Mouse (Mus musculus) thymus, adult 2 months (tissue): Measurements from ENCODE around the gene Wars. TPM values are rescaled to one million over a fixed set of nuclear protein-coding genes. Genes with fewer than 3 reads are reported as not detected.
A peak's percentile ranks its signal among the peaks of the same experiment; 100 is the strongest.
"Not testable (repeated sequence)": the region's sequence is repeated elsewhere in the genome, so short reads cannot be mapped to it uniquely, and the experiment has no call there.

Experiments used
- DNase-seq: peaks from one replicate; pipeline ENCODE4 v3.0.0; 2021
- H3K27ac ChIP-seq: fragments of 200-500 bp; 2 replicates; pipeline ENCODE4 v1.5.1; 2012; ENCODE audit warnings: low read length, control low read depth; ENCODE audit not compliant: control insufficient read depth, insufficient read depth
- H3K27me3 ChIP-seq: fragments of 200-500 bp; 2 replicates; pipeline ENCODE4 v1.6.1; 2012; ENCODE audit warnings: mild to moderate bottlenecking, low read length, moderate library complexity, mixed read lengths; ENCODE audit not compliant: control insufficient read depth, insufficient read depth
- H3K36me3 ChIP-seq: fragments of 200-500 bp; 2 replicates; pipeline ENCODE4 v1.6.1; 2012; ENCODE audit warnings: mild to moderate bottlenecking, low read length, moderate library complexity; ENCODE audit not compliant: control insufficient read depth, insufficient read depth
- H3K4me1 ChIP-seq: fragments of 200-500 bp; replicated peaks from 2 replicates; pipeline ENCODE4 v1.6.1; 2012; ENCODE audit warnings: low read length; ENCODE audit not compliant: control insufficient read depth, insufficient read depth
- H3K4me3 ChIP-seq: fragments of 200-500 bp; 2 replicates; pipeline ENCODE4 v1.5.1; 2012; ENCODE audit warnings: mild to moderate bottlenecking, low read length, control low read depth, moderate library complexity; ENCODE audit not compliant: control insufficient read depth, insufficient read depth
- CTCF ChIP-seq: fragments of 200-500 bp; IDR thresholded peaks from 2 replicates; pipeline ENCODE4 v1.5.1; 2012; ENCODE audit warnings: mild to moderate bottlenecking, control low read depth, low read length, moderate library complexity, borderline replicate concordance; ENCODE audit not compliant: control insufficient read depth, poor library complexity, insufficient read depth; ENCODE audit errors: extremely low read depth
- POLR2A ChIP-seq: fragments of 200-500 bp; IDR thresholded peaks from 2 replicates; pipeline ENCODE4 v1.6.1; 2012; ENCODE audit warnings: mild to moderate bottlenecking, low read length, control low read depth, moderate library complexity; ENCODE audit not compliant: control insufficient read depth, poor library complexity, insufficient read depth; ENCODE audit errors: extremely low read depth
- WGBS: fragments of 180-500 bp; shearing (Covaris S2); methylation state at CpG from one replicate; pipeline ENCODE4 v1.1.7; 2018; 5-methylcytosine and 5-hydroxymethylcytosine counted together
- polyA plus RNA-seq: library from polyadenylated mRNA; depleted of rRNA; stranded (reverse); fragments of >200 nt; gene quantifications from 2 replicates; pipeline ENCODE4 v1.2.3, GENCODE M21; 2012

Wars gene
- polyA plus RNA-seq, 1 experiment: 71.3 TPM

DNA sequence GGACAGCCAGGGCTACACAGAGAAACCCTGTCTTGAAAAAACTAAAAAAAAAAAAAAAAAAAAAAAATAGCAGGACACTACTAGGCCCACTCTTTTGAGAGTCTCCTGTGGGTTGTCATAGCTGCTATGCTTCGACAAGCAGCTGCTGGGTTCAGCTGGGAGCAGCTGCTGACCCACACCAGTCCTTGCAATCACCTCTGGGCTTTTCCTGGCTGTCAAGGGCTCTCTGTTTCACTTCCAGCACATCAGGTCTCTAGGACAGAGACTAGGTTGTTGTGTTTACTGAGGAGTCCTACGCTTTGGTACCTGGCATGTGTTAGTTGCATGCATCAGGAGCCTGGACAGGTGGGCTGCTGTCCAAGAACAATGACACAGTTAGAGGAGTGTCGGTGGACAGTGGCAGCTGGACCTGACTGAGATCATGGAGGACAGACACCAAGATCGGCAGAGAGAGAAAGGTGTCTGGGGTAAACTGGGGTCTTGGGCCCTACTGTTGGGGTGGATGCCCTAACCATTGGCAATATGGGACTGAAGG, 44.4 kb downstream of the Wars start:
- WGBS: 95% methylated on average over 4 of the region's 4 CpGs
- Histone ChIP-seq H3K4me1 (0 out of 2 replicates have a peak, but pooled peaks cover 4% of the 10 kb centered on the region), H3K4me3 (no peak overlapping the region), H3K36me3 (no peaks in the 10 kb centered on the region), H3K27me3 (no peaks in the 10 kb centered on the region), H3K27ac (no peak overlapping the region)
- no peak for DNase-seq
- no peak for TF ChIP-seq POLR2A
- TF ChIP-seq CTCF: no peak

DNA sequence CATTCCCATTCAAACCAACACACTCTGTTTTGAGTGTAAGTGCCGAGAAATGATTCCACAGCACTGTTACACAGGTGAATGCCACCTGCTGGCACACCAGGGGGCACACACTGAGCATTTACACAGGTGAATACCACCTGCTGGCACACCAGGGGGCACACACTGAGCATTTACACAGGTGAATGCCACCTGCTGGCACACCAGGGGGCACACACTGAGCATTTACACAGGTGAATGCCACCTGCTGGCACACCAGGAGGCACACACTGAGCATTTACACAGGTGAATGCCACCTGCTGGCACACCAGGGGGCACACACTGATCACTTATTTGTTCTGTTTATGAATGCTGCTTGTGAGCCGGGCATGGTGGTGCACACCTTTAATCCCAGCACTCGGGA, 45.9 kb downstream of the Wars start:
- WGBS: 89% methylated on average over 3 of the region's 3 CpGs
- not testable (repeated sequence) for H3K4me3 ChIP-seq, H3K27me3 ChIP-seq, H3K4me1 ChIP-seq, H3K36me3 ChIP-seq, H3K27ac ChIP-seq, DNase-seq

DNA sequence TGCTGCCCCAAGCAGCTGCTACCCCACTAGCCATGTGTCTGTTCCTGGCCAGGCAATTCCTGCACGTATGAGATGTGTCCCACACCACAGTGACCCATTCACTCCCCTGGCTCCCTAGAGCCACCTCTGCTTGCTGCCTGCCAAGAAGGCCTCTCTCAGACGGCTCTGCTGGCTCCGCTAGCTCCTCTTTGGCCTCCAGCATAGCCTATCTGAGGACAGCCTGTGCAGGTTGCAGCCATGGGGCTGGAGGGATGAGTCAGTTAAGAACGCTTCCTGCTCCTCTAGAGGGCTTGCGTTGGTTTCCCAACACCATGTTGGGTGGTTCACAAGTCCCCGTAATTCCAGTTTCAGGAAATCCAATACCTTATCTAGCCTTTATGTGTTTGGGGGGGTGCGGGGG, 51.3 kb downstream of the Wars start:
- no peak for TF ChIP-seq CTCF
- TF ChIP-seq POLR2A: no peak

DNA sequence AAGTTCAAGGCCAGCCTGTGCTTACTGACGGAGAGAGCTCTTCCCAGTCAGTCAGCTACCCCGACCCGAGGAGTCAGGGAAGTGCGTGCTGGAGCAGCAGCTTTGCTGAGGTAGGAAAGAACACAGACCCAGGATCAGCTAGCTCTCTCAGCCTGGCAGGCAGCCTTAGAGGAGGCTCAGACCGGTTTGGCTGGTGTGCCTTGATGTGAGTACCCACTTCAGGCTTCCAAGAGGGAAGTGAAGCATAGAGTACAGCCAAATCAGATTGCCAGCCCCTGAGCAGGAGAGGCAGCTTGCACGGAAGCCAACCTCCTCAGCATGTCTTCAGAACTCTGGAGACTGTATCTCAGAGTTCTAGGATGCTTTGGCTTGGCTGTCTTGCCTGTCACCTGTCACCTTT, 52.8 kb downstream of the Wars start:
- DNase-seq: no peak

More for the DNA sequence above, 51.3 kb downstream of the Wars start:
- H3K27me3 ChIP-seq: no peaks in the 10 kb centered on the region
- peaks cover 5% of the 10 kb centered on the region; the same call in 1 of the 2 replicates for H3K36me3 ChIP-seq
- H3K4me1 ChIP-seq: peaks cover 3% of the 10 kb centered on the region
- no peak overlapping the region for H3K27ac ChIP-seq
- no peak overlapping the region for H3K4me3 ChIP-seq
- DNase-seq: no peak
- 96% methylated on average over 7 of the region's 7 CpGs for WGBS

DNA sequence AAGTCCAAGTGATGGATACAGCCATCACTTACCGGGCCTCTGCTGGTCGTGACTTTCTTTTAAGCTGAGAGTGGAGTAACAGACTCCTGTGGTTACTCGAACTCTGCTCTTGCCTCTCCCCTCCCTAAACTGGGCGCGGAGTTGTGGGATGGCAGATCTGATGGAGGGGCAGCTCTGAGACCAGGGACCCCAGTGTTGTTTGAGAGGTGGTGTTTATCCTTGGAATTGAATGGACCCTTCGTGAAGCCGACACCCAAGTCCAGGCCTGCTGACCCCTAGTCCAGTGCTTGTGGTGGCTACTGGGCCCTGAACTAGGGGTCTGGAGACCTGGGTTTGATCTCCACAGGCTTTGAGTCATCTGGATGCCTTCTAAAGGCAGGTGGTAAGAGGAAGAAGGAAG, 57.3 kb downstream of the Wars start:
- H3K36me3 ChIP-seq: no peaks in the 10 kb centered on the region
- peak overlapping the region; percentile 76 for H3K4me3 ChIP-seq
- peaks cover 25% of the 10 kb centered on the region for H3K4me1 ChIP-seq
- WGBS: 30% methylated on average over 7 of the region's 7 CpGs
- TF ChIP-seq POLR2A (no peak), CTCF (no peak)
- no peak for DNase-seq
- H3K27me3 ChIP-seq: no peaks in the 10 kb centered on the region
- H3K27ac ChIP-seq: no peak overlapping the region

More for the DNA sequence above, 52.8 kb downstream of the Wars start:
- peaks cover 5% of the 10 kb centered on the region; the same call in 1 of the 2 replicates for H3K36me3 ChIP-seq
- no peak for TF ChIP-seq CTCF
- TF ChIP-seq POLR2A: no peak
- H3K27ac ChIP-seq: no peak overlapping the region
- WGBS: 92% methylated on average over 6 of the region's 6 CpGs
- H3K4me1 ChIP-seq: peaks cover 17% of the 10 kb centered on the region
- no peak overlapping the region for H3K4me3 ChIP-seq
- H3K27me3 ChIP-seq: no peaks in the 10 kb centered on the region

DNA sequence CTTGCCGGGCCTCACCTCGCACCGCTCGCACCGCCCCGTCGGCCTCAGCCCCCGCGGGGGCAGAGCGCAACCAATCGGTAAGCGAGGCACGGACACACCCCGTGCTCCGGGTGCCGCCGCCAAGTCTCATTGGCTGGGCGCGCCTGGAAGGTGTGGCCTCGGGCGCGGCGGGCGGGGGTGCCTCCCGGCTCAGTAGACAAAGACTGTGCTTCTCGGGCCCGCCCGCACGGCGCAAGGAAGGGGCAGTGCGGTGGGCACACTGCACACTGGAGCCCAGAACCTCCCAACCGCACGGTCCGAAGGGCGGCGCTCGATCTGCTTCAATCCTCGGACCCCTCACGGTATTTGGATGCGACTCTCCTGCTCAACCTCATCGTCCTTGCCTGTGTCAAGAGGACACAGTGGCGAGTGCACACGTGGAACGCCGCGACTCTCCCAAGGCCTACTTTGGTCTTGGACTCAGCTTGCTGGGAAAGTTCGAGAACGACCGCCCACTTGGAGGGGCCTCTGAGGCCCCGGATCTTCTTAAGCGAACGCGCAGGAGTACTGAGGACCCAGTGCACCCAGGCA, 58.0 kb downstream of the Wars start, which contains the start of the genes Slc25a29 and Slc25a47:
TSS of gene Slc25a29 (minus strand) at position 44 of the 570 bp plus-strand sequence.
TSS of gene Slc25a47 (plus strand) at position 207 of the 570 bp plus-strand sequence.
- DNase-seq: peak; percentile 95
- H3K27me3 ChIP-seq: no peaks in the 10 kb centered on the region
- no peaks in the 10 kb centered on the region for H3K36me3 ChIP-seq
- under 1% methylated on average over 53 of the region's 53 CpGs for WGBS
- TF ChIP-seq CTCF (0 out of 2 replicates have a peak, but pooled peaks have one; percentile 32), POLR2A (0 out of 2 replicates have a peak, but pooled peaks have one; percentile 7)
- peaks cover 25% of the 10 kb centered on the region for H3K4me1 ChIP-seq
- H3K27ac ChIP-seq: no peak within 1 kb of the TSS
- H3K4me3 ChIP-seq: peak within 1 kb of the TSS; percentile 76

DNA sequence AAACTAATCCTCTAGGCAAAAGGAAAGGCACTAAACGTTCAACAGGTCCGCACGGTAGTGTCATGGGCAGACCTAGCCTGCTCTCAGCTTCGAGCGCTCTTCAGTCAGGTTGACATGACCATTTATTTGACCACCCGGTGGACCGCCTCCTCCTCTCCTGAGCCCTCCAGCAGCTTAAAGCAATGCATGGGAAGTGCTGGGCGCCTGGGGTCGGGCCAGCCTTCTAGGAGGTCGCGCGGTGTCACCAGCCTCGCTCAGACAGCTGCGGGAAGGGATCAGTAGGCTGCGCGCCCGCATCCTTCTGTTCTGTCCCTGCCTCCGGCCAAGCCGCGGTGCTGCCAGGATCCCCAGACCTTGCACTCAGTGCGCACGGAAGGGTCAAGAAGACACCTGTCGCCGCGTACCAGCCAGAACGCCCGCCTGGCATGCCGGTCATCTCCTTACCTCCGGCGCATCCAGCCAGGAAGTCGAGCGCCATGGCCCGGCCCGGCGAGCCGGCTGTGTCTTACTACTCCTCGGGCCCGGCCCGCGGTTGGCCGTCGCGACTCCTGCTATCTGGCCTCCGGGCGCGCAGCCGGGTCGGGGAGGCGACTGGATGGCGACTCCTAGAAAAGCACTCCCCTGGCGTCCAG, 58.6 kb downstream of the Wars start:
- no peak overlapping the region for H3K27ac ChIP-seq
- 7% methylated on average over 51 of the region's 51 CpGs for WGBS

More for the DNA sequence above, 58.6 kb downstream of the Wars start:
- no peaks in the 10 kb centered on the region for H3K36me3 ChIP-seq
- TF ChIP-seq POLR2A: 0 out of 2 replicates have a peak, but pooled peaks have one; percentile 47
- TF ChIP-seq CTCF: no peak; the same call in 1 of the 2 replicates
- H3K4me3 ChIP-seq: peak overlapping the region; percentile 76
- peaks cover 25% of the 10 kb centered on the region for H3K4me1 ChIP-seq
- H3K27me3 ChIP-seq: no peaks in the 10 kb centered on the region
- DNase-seq: no peak
